Mouse (Mus musculus) adrenal gland, postnatal 4 days (tissue): Measurements from ENCODE around the gene Sema3a. TPM values are rescaled to one million over a fixed set of nuclear protein-coding genes. Genes with fewer than 3 reads are reported as not detected.

Experiments used
- DNase-seq, 2 experiments: peaks; one replicate each; pipeline ENCODE4 v3.0.0; 2021 to 2022; ENCODE audit warnings: low spot score in 2 of 2, mixed read lengths in 2 of 2
- total RNA-seq, 2 experiments: library from RNA; stranded (reverse); gene quantifications; 2 replicates each; pipeline ENCODE4 v1.2.3; 2021

Sema3a gene
- total RNA-seq, 2 experiments from 2014 or later, result 6.3 to 7.0 TPM

GRCm38 (mm10) chr5:13318728-13319429, 193.7 kb downstream of the Sema3a start:
- DNase-seq, result no peak

- DNase-seq, result no peak
Measured at GRCm38 (mm10) chr5:13320138-13320537, 194.9 kb downstream of the Sema3a start.

GRCm38 (mm10) chr5:13327281-13327680, 202.1 kb downstream of the Sema3a start:
- DNase-seq, result no peak

GRCm38 (mm10) chr5:13331412-13331811, 206.2 kb downstream of the Sema3a start:
- no peak for DNase-seq

GRCm38 (mm10) chr5:13337665-13338064, 212.5 kb downstream of the Sema3a start:
- no peak for DNase-seq

- no peak for DNase-seq
Measured at GRCm38 (mm10) chr5:13347068-13347467, 221.9 kb downstream of the Sema3a start.

- no peak for DNase-seq
Measured at GRCm38 (mm10) chr5:13351611-13352010, 226.4 kb downstream of the Sema3a start.

- no peak for DNase-seq
Measured at GRCm38 (mm10) chr5:13352995-13353394, 227.8 kb downstream of the Sema3a start.

GRCm38 (mm10) chr5:13353539-13353938, 228.3 kb downstream of the Sema3a start:
- DNase-seq, result no peak

- DNase-seq, result no peak
Measured at GRCm38 (mm10) chr5:13354913-13355312, 229.7 kb downstream of the Sema3a start.

- no peak for DNase-seq
Measured at GRCm38 (mm10) chr5:13358770-13359169, 233.6 kb downstream of the Sema3a start.

GRCm38 (mm10) chr5:13360711-13361110, 235.5 kb downstream of the Sema3a start:
- DNase-seq, result no peak

GRCm38 (mm10) chr5:13365108-13365507, 239.9 kb downstream of the Sema3a start:
- no peak for DNase-seq

- no peak for DNase-seq
Measured at GRCm38 (mm10) chr5:13379223-13379622, 254.0 kb downstream of the Sema3a start.

GRCm38 (mm10) chr5:13384047-13384446, 258.8 kb downstream of the Sema3a start:
- no peak for DNase-seq

GRCm38 (mm10) chr5:13384714-13385113, 259.5 kb downstream of the Sema3a start:
- no peak for DNase-seq

GRCm38 (mm10) chr5:13386603-13387002, 261.4 kb downstream of the Sema3a start:
- DNase-seq, result no peak

GRCm38 (mm10) chr5:13387679-13388078, 262.5 kb downstream of the Sema3a start:
- DNase-seq, result no peak

GRCm38 (mm10) chr5:13389995-13390394, 264.8 kb downstream of the Sema3a start:
- DNase-seq, result no peak

GRCm38 (mm10) chr5:13405432-13405831, 280.2 kb downstream of the Sema3a start:
- no peak for DNase-seq

- no peak for DNase-seq
Measured at GRCm38 (mm10) chr5:13406131-13406530, 280.9 kb downstream of the Sema3a start.

- no peak for DNase-seq
Measured at GRCm38 (mm10) chr5:13411920-13412319, 286.7 kb downstream of the Sema3a start.

GRCm38 (mm10) chr5:13413915-13414525, 288.8 kb downstream of the Sema3a start:
- no peak for DNase-seq
